Mouse (Mus musculus): ENCODE results near the gene Pde8a. TPM values are rescaled to one million over a fixed set of nuclear protein-coding genes. Genes with fewer than 3 reads are reported as not detected.

The Pde8a gene
- 8.1 TPM for total RNA-seq (2023)

DNA sequence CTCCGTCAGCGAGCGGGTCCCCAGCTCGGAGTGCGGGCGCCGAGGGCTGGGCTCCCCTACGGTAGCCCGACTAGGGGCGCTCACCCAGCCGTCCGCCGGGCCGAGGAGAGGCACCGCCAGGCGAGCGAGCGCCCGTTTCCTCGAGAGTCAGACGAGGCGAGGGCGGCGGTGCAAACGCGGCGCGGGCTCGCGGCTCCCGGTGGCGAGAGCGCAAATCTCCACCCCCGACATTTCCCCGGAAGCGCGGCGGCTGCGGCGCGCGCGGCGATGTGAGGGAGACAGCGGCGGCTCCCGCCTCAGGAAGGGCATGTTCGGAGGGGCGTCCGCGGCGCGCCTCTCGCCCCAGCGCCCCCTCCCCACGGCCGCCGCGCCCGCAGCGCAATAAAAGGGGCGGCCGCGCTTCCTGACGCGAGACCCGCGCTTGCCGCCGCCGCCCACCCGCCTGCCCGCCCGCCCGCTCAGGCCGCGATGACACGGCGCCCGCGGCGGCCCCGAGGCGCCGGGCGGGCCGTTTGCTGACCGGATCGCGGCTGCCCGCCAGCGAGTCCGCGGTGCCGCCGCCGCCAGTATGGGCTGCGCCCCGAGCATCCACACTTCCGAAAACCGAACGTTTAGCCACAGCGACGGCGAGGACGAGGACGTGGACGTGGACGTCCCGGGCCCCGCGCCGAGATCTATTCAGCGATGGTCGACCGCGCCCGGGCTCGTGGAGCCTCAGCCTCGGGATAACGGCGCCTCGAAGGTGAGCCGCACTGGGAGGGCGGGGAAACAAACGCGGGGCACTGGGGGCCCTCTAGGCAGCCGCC is at the start of gene Pde8a:
Pde8a (plus strand) TSS at position 250 of the 806 bp plus-strand sequence.

DNA sequence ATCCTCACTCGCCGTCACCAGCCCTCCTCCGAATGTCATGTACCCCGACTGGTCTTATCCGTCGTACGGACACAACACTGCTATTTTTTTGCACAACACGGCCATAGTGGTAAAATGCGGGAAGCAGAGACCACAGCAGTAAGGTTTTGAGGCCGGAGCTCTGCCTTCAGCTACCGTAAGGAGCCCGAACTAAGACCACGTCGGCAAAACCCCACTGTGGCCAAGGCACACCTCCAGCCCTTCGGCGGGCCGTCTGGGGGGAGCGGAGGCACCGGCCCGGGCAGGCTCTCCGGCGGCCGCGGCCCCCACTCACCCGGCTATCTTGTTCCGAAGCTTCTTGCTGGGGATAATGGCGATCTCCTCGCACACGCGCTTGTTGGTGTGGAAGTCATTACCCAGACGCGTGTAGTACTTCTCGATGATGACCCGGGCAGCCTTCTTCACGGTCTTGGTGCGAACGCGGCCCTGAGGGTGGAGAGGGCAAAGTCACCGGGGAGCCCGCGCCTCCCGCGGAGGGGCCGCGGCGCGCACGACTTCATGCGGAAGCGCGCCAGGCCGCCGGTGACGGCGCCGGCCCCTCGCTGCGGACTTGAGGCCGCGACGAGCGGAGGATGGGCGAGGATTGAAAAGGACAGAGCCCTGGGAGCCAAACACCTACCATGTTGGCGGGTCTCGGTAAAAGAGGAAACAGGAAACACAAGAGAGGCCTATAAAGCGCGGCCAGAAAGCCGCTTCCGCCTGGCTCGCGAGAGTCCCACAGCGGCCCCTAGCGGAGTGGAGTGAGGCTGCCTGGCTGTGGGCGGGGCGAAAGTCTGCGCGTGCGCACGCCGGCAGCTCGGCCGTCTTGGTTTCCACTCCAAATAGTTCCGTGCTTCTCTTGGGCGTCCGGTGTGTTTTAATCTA is 131.4 kb downstream of the Pde8a start, which contains the start of gene Rps17:
Rps17 (minus strand) TSS at position 711 of the 903 bp plus-strand sequence.

Other genes starting within 250 kb of the Pde8a start
- gene Zfp592, start 219.9 kb upstream of the Pde8a start, total RNA-seq (2023) = 101 TPM
- 1.1 TPM for gene Alpk3, start 156.0 kb upstream of the Pde8a start, total RNA-seq (2023)
- not detected for gene Slc28a1, start 98.8 kb upstream of the Pde8a start, total RNA-seq (2023)
- 2,525 TPM for gene Rps17, start 131.7 kb downstream of the Pde8a start, total RNA-seq (2023)
- gene Cpeb1, start 241.9 kb downstream of the Pde8a start, total RNA-seq (2023) = not detected

Data from CD4-positive naive resting alpha-beta T cell, adult 57 days (primary cell).